Mouse (Mus musculus) heart, postnatal 0 days (tissue): ENCODE results near the gene 3110009E18Rik. TPM values are rescaled to one million over a fixed set of nuclear protein-coding genes. Genes with fewer than 3 reads are reported as not detected.

Experiments
- ATAC-seq: fragments of 200-750 bp; cut with Nextera tagmentation; 2 replicates; pipeline ENCODE4 v1.8.0; 2017; ENCODE audit warnings: low read depth, moderate number of reproducible peaks, moderate library complexity; ENCODE audit not compliant: insufficient read depth
- DNase-seq: peaks from one replicate; pipeline ENCODE4 v3.0.0-alpha.2; 2016; ENCODE audit warnings: low spot score
- H3K27ac ChIP-seq: fragments of 300-500 bp; sonication (generic); 2 replicates; pipeline ENCODE4 v1.5.1; 2014; ENCODE audit warnings: low read depth, mild to moderate bottlenecking
- H3K27me3 ChIP-seq: fragments of 300-500 bp; sonication (generic); 2 replicates; pipeline ENCODE4 v1.6.1; 2014; ENCODE audit warnings: low read length, mixed read lengths; ENCODE audit not compliant: control insufficient read depth, insufficient read depth
- H3K36me3 ChIP-seq: fragments of 300-500 bp; sonication (generic); replicated peaks from 2 replicates; pipeline ENCODE4 v1.6.1; 2014; ENCODE audit warnings: low read length, mixed read lengths; ENCODE audit not compliant: control insufficient read depth, insufficient read depth
- H3K4me1 ChIP-seq: fragments of 300-500 bp; sonication (generic); 2 replicates; pipeline ENCODE4 v1.6.1; 2014; ENCODE audit warnings: antibody characterized with exemption; ENCODE audit not compliant: control insufficient read depth, insufficient read depth
- H3K4me2 ChIP-seq: fragments of 300-500 bp; sonication (generic); 2 replicates; pipeline ENCODE4 v1.6.1; 2014; ENCODE audit warnings: low read depth, mild to moderate bottlenecking, low read length, moderate library complexity
- H3K4me3 ChIP-seq: fragments of 300-500 bp; sonication (generic); 2 replicates; pipeline ENCODE4 v1.5.1; 2014; ENCODE audit warnings: low read depth, low read length
- H3K9ac ChIP-seq: fragments of 300-500 bp; sonication (generic); replicated peaks from 2 replicates; pipeline ENCODE4 v1.6.1; 2014; ENCODE audit warnings: low read depth, low read length, mixed read lengths
- H3K9me3 ChIP-seq: fragments of 300-500 bp; sonication (generic); replicated peaks from 2 replicates; pipeline ENCODE4 v1.6.1; 2016; ENCODE audit warnings: low read length; ENCODE audit not compliant: control insufficient read depth
- CTCF ChIP-seq: IDR thresholded peaks from 2 replicates; pipeline ENCODE4 v1.5.1; 2016; ENCODE audit warnings: antibody characterized with exemption, control low read depth, low read depth
- EP300 ChIP-seq: IDR thresholded peaks from 2 replicates; pipeline ENCODE4 v1.6.1; 2016; ENCODE audit warnings: antibody characterized with exemption, low read depth
- WGBS: fragments of 180-500 bp; shearing (Covaris S2); extraction: QIAGEN DNeasy Blood & Tissue Kit; methylation state at CpG from one replicate; pipeline ENCODE4 v1.1.7; 2014; 5-methylcytosine and 5-hydroxymethylcytosine counted together
- polyA plus RNA-seq: library from polyadenylated mRNA; unstranded; fragments of >200 nt; fragmentation: Nextera tagmentation; extraction: Ambion mirVana; gene quantifications from 2 replicates; pipeline ENCODE4 v1.2.1, GENCODE M21; 2015
- total RNA-seq: library from RNA; depleted of rRNA; stranded (reverse); fragments of >200 nt; gene quantifications from 2 replicates; pipeline ENCODE4 v1.2.3, GENCODE M21; 2014; ENCODE audit warnings: low replicate concordance; rRNA removed

The 3110009E18Rik gene
- total RNA-seq (11.5 TPM in 1 of 2 replicates, not detected in the other), polyA plus RNA-seq (11.3 and 11.4 TPM in 2 replicates)

DNA sequence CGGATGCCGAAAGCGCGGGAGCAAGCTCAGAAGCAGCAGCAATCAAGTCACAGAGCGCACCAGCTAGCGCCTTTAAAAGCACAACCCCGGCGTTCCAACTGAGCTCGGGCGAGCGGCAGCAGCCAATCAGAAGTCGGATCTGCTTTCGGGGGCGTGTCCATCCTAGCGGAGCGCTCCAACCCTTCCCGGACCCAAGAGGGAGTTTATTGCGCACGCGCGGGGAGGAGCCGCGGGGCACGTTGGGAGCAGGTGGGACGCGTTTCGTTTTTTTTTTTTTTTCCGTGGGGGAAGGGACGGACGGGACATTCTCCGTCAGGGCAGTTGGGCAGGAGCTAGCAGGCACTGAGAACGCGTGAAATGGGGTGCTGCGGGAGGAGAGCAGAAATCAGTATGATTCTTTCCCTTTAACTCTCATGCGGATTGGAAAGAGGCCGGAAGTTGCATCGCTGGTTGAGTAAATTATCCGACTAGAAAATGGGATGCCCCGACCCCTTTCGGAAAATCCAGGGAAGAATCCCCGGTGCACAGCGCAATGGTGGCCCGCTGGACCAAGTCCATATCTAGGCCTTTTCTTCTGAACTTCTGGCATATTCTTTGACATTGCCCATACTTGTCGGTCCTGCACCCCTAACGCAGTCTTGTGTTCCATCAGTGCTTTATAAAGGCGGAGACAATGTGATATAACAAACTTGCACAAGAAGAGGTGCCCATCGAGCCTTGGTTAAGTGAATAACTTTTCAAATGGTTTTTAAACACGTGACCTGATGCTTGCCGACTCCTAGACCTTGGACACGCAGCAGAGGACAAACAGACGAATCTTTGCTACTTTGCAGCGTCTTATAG, at the start of gene 3110009E18Rik, which contains the start of gene Dbi:
Gene 3110009E18Rik (plus strand): TSS at position 219 of the 843 bp plus-strand sequence.
Gene Dbi (minus strand): TSS at position 110 of the 843 bp plus-strand sequence.
- H3K4me1 ChIP-seq = peaks cover 18% of the 10 kb centered on the region
- H3K9ac ChIP-seq = peak within 1 kb of the TSS; percentile 61
- peak within 1 kb of the TSS; percentile 65 for H3K4me3 ChIP-seq
- peak within 1 kb of the TSS; percentile 95 for H3K27ac ChIP-seq
- ATAC-seq (peak; percentile 93), DNase-seq (peak; percentile 94)
- WGBS = 2% methylated on average over 51 of the region's 52 CpGs
- peak within 1 kb of the TSS; percentile 77 for H3K4me2 ChIP-seq
- H3K27me3 ChIP-seq = no peaks in the 10 kb centered on the region
- no peaks in the 10 kb centered on the region for H3K9me3 ChIP-seq
- H3K36me3 ChIP-seq = peaks cover 20% of the 10 kb centered on the region
- 0 out of 2 replicates have a peak, but pooled peaks have one; percentile 0 for TF ChIP-seq CTCF
- TF ChIP-seq EP300 = no peak

- Histone ChIP-seq H3K4me1 (peaks cover 8% of the 10 kb centered on the region; the same call in 1 of the 2 replicates), H3K27ac (no peak overlapping the region), H3K4me3 (peak overlapping the region; percentile 47), H3K4me2 (peak overlapping the region; percentile 88), H3K36me3 (no peaks in the 10 kb centered on the region), H3K27me3 (peaks cover 8% of the 10 kb centered on the region; the same call in 1 of the 2 replicates), H3K9ac (0 out of 2 replicates have a peak overlapping the region, but pooled peaks have one; percentile 8), H3K9me3 (no peaks in the 10 kb centered on the region)
- TF ChIP-seq CTCF = no peak
- no peak for TF ChIP-seq EP300
- ATAC-seq (no peak), DNase-seq (no peak)
- 4% methylated on average over 16 of the region's 16 CpGs for WGBS
These were observed 48.1 kb upstream of the 3110009E18Rik start for GRCm38 (mm10) chr1:120072900-120073299.

DNA sequence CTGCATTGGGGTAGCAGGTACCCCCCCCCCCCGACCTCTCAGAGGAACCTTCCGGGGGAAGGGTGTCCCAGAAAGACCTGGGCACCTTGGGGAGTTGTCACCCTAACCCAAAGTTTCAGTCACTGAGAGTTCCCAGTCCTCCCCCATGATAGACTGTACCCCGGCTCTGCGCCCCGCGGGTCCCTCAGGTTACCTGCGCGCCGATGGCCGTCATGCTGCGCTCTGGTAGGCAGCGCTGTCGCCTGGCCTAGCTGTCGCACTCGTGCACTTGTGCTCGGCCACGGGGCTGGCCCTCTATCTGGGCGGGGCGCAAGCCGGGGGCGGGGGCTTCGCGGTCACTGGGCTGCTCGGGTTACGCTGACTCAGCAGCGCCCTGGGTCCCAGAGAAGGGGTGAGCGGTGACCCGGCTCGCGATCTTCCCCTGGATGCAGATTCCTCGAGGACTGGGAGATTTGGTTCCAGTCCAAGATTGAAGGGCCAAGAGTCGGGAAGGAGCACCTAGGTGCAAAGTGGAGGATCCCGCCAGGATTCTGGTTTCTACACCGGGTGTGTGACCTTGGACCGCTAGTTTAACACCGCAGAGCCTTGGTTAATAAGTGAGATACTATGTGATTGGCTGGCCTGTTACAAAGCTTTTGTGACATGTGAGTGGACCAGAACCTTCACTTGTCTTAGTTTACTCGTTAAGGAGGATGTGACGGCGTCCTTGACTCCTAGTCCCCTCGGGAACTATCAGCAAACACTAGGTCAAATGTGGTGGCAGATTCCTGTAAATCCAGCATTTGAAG, 47.3 kb upstream of the 3110009E18Rik start, which contains the start of gene Tmem37:
Gene Tmem37 (minus strand): TSS at position 556 of the 788 bp plus-strand sequence.
- H3K4me1 ChIP-seq = peaks cover 8% of the 10 kb centered on the region; the same call in 1 of the 2 replicates
- WGBS = 4% methylated on average over 34 of the region's 40 CpGs

GRCm38 (mm10) chr1:120074307-120074702, 46.7 kb upstream of the 3110009E18Rik start:
- Histone ChIP-seq H3K9me3 (no peaks in the 10 kb centered on the region), H3K27ac (no peak overlapping the region), H3K27me3 (peaks cover 8% of the 10 kb centered on the region; the same call in 1 of the 2 replicates), H3K4me2 (peak overlapping the region; percentile 88), H3K4me3 (0 out of 2 replicates have a peak overlapping the region, but pooled peaks have one; percentile 47), H3K36me3 (no peaks in the 10 kb centered on the region), H3K4me1 (peaks cover 8% of the 10 kb centered on the region; the same call in 1 of the 2 replicates), H3K9ac (no peak overlapping the region)
- TF ChIP-seq CTCF (no peak), EP300 (no peak)
- DNase-seq (no peak), ATAC-seq (no peak)
- WGBS = 36% methylated on average over 4 of the region's 4 CpGs

More for the DNA sequence above, 47.3 kb upstream of the 3110009E18Rik start, which contains the start of gene Tmem37:
- ATAC-seq = peak; percentile 83
- H3K4me2 ChIP-seq = peak within 1 kb of the TSS; percentile 88
- peak within 1 kb of the TSS; percentile 8; the same call in 1 of the 2 replicates for H3K9ac ChIP-seq
- no peaks in the 10 kb centered on the region for H3K9me3 ChIP-seq
- DNase-seq = peak; percentile 61
- H3K27me3 ChIP-seq = peaks cover 8% of the 10 kb centered on the region; the same call in 1 of the 2 replicates
- H3K27ac ChIP-seq = no peak within 1 kb of the TSS
- H3K4me3 ChIP-seq = peak within 1 kb of the TSS; percentile 47
- TF ChIP-seq CTCF (no peak), EP300 (no peak)
- H3K36me3 ChIP-seq = no peaks in the 10 kb centered on the region

DNA sequence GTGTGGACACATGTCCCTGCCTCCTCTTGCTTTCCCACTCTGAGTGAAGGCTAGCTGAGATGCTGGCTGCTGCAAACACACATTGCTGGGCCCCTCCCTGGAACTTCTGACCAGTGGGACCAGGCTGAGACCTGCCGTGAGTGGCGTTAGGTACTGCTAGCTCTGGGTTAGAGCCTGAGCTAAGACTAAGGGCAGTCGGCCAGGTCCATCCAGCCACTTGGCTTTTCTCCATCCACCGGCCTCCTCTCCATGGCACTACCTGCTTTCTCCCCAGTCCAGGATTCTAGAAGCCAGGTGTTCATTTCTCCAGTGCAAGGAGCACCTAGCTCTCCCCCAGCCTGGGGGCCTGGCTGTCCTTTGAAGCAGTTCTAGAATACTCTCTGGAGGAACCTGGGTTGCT, 46.1 kb upstream of the 3110009E18Rik start:
- Histone ChIP-seq H3K4me3 (no peak overlapping the region), H3K4me2 (no peak overlapping the region), H3K9me3 (no peaks in the 10 kb centered on the region), H3K4me1 (peaks cover 8% of the 10 kb centered on the region; the same call in 1 of the 2 replicates), H3K9ac (no peak overlapping the region), H3K27me3 (peaks cover 8% of the 10 kb centered on the region; the same call in 1 of the 2 replicates), H3K36me3 (no peaks in the 10 kb centered on the region), H3K27ac (no peak overlapping the region)
- TF ChIP-seq EP300 (no peak), CTCF (no peak)
- no peak for ATAC-seq
- WGBS = 41% methylated on average over 4 of the region's 4 CpGs
- no peak for DNase-seq
